Mouse (Mus musculus): ENCODE data around the gene Cish. TPM values are rescaled to one million over a fixed set of nuclear protein-coding genes. Genes with fewer than 3 reads are reported as not detected.

Gene Cish
- polyA plus RNA-seq, 1 experiment from 2014 or later = 9.5 TPM

- WGBS = 73% methylated on average over 9 of the region's 9 CpGs
- Histone ChIP-seq H3K4me3 (ENCODE audit: low read depth, low read length) (no peak overlapping the region), H3K27ac (ENCODE audit: low read length) (no peak overlapping the region), H3K27me3 (ENCODE audit: control insufficient read depth, insufficient read depth, low read length) (no peaks in the 10 kb centered on the region), H3K9ac (replicated peaks; ENCODE audit: low read depth, low read length) (no peak overlapping the region), H3K4me1 (ENCODE audit: control insufficient read depth, insufficient read depth, low read length) (no peaks in the 10 kb centered on the region), H3K36me3 (ENCODE audit: control insufficient read depth, insufficient read depth, low read length) (no peaks in the 10 kb centered on the region), H3K4me2 (replicated peaks; ENCODE audit: low read depth, low read length) (no peak overlapping the region), H3K9me3 (ENCODE audit: control insufficient read depth, low read depth, low read length) (no peaks in the 10 kb centered on the region)
- no peak for ATAC-seq (ENCODE audit: insufficient number of reproducible peaks, insufficient read depth, low FRiP score, low read depth)
Observed at GRCm38 (mm10) chr9:107347586-107348183, 51.9 kb downstream of the Cish start.

GRCm38 (mm10) chr9:107349321-107349720, 53.5 kb downstream of the Cish start:
- Histone ChIP-seq H3K9ac (replicated peaks; ENCODE audit: low read depth, low read length) (no peak overlapping the region), H3K36me3 (ENCODE audit: control insufficient read depth, insufficient read depth, low read length) (no peaks in the 10 kb centered on the region), H3K4me3 (ENCODE audit: low read depth, low read length) (no peak overlapping the region), H3K27me3 (ENCODE audit: control insufficient read depth, insufficient read depth, low read length) (no peaks in the 10 kb centered on the region), H3K4me1 (ENCODE audit: control insufficient read depth, insufficient read depth, low read length) (no peaks in the 10 kb centered on the region), H3K4me2 (replicated peaks; ENCODE audit: low read depth, low read length) (no peak overlapping the region), H3K9me3 (ENCODE audit: control insufficient read depth, low read depth, low read length) (no peaks in the 10 kb centered on the region), H3K27ac (ENCODE audit: low read length) (no peak overlapping the region)
- no peak for ATAC-seq (ENCODE audit: insufficient number of reproducible peaks, insufficient read depth, low FRiP score, low read depth)
- 52% methylated on average over 7 of the region's 7 CpGs for WGBS

Other genes starting within 250 kb of the Cish start
- gene Dock3, start 64.1 kb upstream of the Cish start, polyA plus RNA-seq (2014; fragmentation: Nextera tagmentation; extraction: Ambion mirVana) = 0.88 and 1.6 TPM in 2 replicates
- gene Mapkapk3, start 6.1 kb upstream of the Cish start, polyA plus RNA-seq (2014; fragmentation: Nextera tagmentation; extraction: Ambion mirVana) = 24.8 and 27.8 TPM in 2 replicates
- 12.4 and 12.9 TPM in 2 replicates for gene Hemk1, start 42.3 kb downstream of the Cish start, polyA plus RNA-seq (2014; fragmentation: Nextera tagmentation; extraction: Ambion mirVana)
- gene 6430571L13Rik, start 44.6 kb downstream of the Cish start, polyA plus RNA-seq (2014; fragmentation: Nextera tagmentation; extraction: Ambion mirVana) = 0.13 and 0.19 TPM in 2 replicates
- 0.43 and 0.70 TPM in 2 replicates for gene Cacna2d2, start 103.6 kb downstream of the Cish start, polyA plus RNA-seq (2014; fragmentation: Nextera tagmentation; extraction: Ambion mirVana)
- 45.9 and 46.6 TPM in 2 replicates for gene Tmem115, start 237.9 kb downstream of the Cish start, polyA plus RNA-seq (2014; fragmentation: Nextera tagmentation; extraction: Ambion mirVana)
- gene Cyb561d2, start 246.2 kb downstream of the Cish start, polyA plus RNA-seq (2014; fragmentation: Nextera tagmentation; extraction: Ambion mirVana) = 23.8 and 29.2 TPM in 2 replicates
- gene Nprl2, start 246.2 kb downstream of the Cish start, polyA plus RNA-seq (2014; fragmentation: Nextera tagmentation; extraction: Ambion mirVana) = 44.7 and 46.0 TPM in 2 replicates

All from stomach, embryonic 14.5 days (tissue).